Mouse (Mus musculus) liver, postnatal 0 days (tissue): ENCODE results near the gene Stbd1. TPM values are rescaled to one million over a fixed set of nuclear protein-coding genes. Genes with fewer than 3 reads are reported as not detected.
A peak's percentile ranks its signal among the peaks of the same experiment; 100 is the strongest.

Experiments
- ATAC-seq: fragments of 200-750 bp; cut with Nextera tagmentation; 2 replicates; pipeline ENCODE4 v1.8.0; 2017; ENCODE audit warnings: mild to moderate bottlenecking, moderate library complexity
- DNase-seq: peaks from one replicate; pipeline ENCODE4 v3.0.0-alpha.2; 2016
- H3K27ac ChIP-seq: fragments of 300-500 bp; sonication (generic); 2 replicates; pipeline ENCODE4 v1.5.1; 2014; ENCODE audit warnings: antibody characterized with exemption, moderate library complexity, mild to moderate bottlenecking, low read depth
- H3K27me3 ChIP-seq: fragments of 300-500 bp; sonication (generic); 2 replicates; pipeline ENCODE4 v1.6.1; 2014; ENCODE audit warnings: low read length, control low read depth, mixed read lengths; ENCODE audit not compliant: insufficient read depth
- H3K36me3 ChIP-seq: fragments of 300-500 bp; sonication (generic); replicated peaks from 2 replicates; pipeline ENCODE4 v1.6.1; 2014; ENCODE audit warnings: mild to moderate bottlenecking, control low read depth, low read length, moderate library complexity, mixed read lengths; ENCODE audit not compliant: insufficient read depth
- H3K4me1 ChIP-seq: fragments of 300-500 bp; sonication (generic); 2 replicates; pipeline ENCODE4 v1.6.1; 2014; ENCODE audit warnings: antibody characterized with exemption, mild to moderate bottlenecking, control low read depth; ENCODE audit not compliant: insufficient read depth
- H3K4me2 ChIP-seq: fragments of 300-500 bp; sonication (generic); 2 replicates; pipeline ENCODE4 v1.6.1; 2014; ENCODE audit warnings: low read depth, mild to moderate bottlenecking, low read length, moderate library complexity, mixed read lengths
- H3K4me3 ChIP-seq: fragments of 300-500 bp; sonication (generic); 2 replicates; pipeline ENCODE4 v1.5.1; 2014; ENCODE audit warnings: low read depth, low read length
- H3K9ac ChIP-seq: fragments of 300-500 bp; sonication (generic); replicated peaks from 2 replicates; pipeline ENCODE4 v1.6.1; 2014; ENCODE audit warnings: mild to moderate bottlenecking, moderate library complexity
- H3K9me3 ChIP-seq: fragments of 300-500 bp; sonication (generic); 2 replicates; pipeline ENCODE4 v1.6.1; 2016; ENCODE audit warnings: mild to moderate bottlenecking, control low read depth, low read length, mixed read lengths
- CTCF ChIP-seq: sonication (generic); IDR thresholded peaks from 2 replicates; pipeline ENCODE4 v1.5.1; 2016; ENCODE audit warnings: antibody characterized with exemption, low read depth
- EP300 ChIP-seq: IDR thresholded peaks from 2 replicates; pipeline ENCODE4 v1.6.1; 2016; ENCODE audit warnings: antibody characterized with exemption, low read depth, mild to moderate bottlenecking
- WGBS: fragments of 180-500 bp; shearing (Covaris S2); extraction: QIAGEN DNeasy Blood & Tissue Kit; methylation state at CpG from one replicate; pipeline ENCODE4 v1.1.7; 2014; ENCODE audit not compliant: insufficient replicate concordance; 5-methylcytosine and 5-hydroxymethylcytosine counted together
- polyA plus RNA-seq: library from polyadenylated mRNA; unstranded; fragments of >200 nt; fragmentation: Nextera tagmentation; extraction: Ambion mirVana; gene quantifications from 2 replicates; pipeline ENCODE4 v1.2.1, GENCODE M21; 2015

Gene Stbd1
- polyA plus RNA-seq, 1 experiment from 2014 or later = 45.7 TPM

DNA sequence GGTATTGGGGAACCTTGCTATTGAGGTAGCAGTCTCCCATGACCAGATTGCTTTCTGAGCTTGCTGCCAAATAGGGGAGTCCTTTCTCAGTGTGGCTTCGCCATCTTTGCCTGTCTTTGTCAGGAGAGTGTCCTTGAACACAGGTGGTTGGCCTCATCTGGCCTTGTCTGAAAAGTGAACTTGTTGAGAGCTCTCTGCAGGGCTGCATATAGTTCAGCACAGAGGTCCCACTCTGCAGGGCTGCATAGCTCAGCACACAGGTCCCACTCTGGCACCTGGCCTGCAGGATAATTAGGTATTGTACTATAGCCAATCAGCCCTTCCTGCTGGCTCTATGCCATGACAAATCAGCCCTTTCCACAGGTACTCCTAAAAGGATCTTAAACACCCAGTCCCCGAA is 42.6 kb upstream of the Stbd1 start:
- no peak overlapping the region for H3K27ac ChIP-seq
- H3K4me1 ChIP-seq = no peaks in the 10 kb centered on the region
- no peak overlapping the region for H3K4me3 ChIP-seq
- no peak overlapping the region for H3K4me2 ChIP-seq
- WGBS = 60% methylated on average over 2 of the region's 2 CpGs
- H3K36me3 ChIP-seq = no peaks in the 10 kb centered on the region
- H3K9ac ChIP-seq = no peak overlapping the region
- no peaks in the 10 kb centered on the region for H3K27me3 ChIP-seq
- DNase-seq = no peak
- TF ChIP-seq EP300 (no peak), CTCF (no peak)
- H3K9me3 ChIP-seq = no peaks in the 10 kb centered on the region
- ATAC-seq = no peak

DNA sequence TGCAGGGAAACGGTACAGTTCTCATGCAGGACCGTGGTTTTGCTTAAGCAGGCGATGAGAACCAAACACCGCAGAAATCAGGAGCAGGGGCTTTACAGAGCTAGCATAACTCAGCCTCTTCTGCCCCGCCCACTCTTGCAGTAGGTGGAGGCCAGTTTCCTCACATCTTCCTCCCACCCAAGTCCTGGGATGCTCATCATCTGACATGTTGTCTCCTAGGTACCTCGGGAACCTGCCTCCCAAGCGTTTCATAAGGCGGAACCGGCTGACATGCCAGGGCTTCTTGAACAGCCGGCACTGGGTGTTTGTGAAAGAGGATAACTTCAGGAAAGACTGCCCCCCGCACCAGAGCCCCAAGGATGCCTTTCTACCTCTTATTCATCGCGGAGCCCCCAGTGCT is 40.8 kb upstream of the Stbd1 start:
- no peak overlapping the region for H3K9ac ChIP-seq

DNA sequence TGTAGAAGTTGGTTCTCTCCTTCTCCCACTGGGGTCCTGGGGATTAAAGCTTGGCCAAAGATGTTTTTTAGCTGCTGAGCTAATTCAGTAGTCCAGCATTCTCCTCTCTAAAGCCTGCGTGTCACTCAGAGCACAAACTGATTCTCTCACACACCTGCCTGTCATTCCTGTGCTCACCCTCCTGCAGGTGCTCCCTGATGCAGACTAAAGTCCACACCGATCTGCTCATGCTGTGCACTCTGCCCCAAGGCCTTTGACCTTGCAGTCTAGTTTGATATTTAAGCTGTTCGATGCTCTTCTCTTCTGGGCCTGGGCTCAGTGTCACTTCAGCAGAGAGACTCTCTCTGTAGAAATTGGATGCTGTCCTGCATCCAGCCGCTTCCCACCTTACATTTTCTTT is 31.6 kb upstream of the Stbd1 start:
- TF ChIP-seq CTCF = no peak
- Histone ChIP-seq H3K27ac (no peak overlapping the region), H3K4me2 (peak overlapping the region; percentile 50; the same call in 1 of the 2 replicates), H3K4me1 (no peaks in the 10 kb centered on the region), H3K27me3 (no peaks in the 10 kb centered on the region), H3K36me3 (no peaks in the 10 kb centered on the region), H3K9ac (no peak overlapping the region), H3K4me3 (0 out of 2 replicates have a peak overlapping the region, but pooled peaks have one; percentile 8), H3K9me3 (no peaks in the 10 kb centered on the region)
- no peak for DNase-seq
- peak; percentile 88 for ATAC-seq
- 56% methylated on average over 4 of the region's 4 CpGs for WGBS

More for the DNA sequence above, 40.8 kb upstream of the Stbd1 start:
- Histone ChIP-seq H3K9me3 (no peaks in the 10 kb centered on the region), H3K4me3 (no peak overlapping the region), H3K36me3 (no peaks in the 10 kb centered on the region), H3K4me2 (no peak overlapping the region), H3K27ac (no peak overlapping the region), H3K4me1 (no peaks in the 10 kb centered on the region), H3K27me3 (no peaks in the 10 kb centered on the region)
- WGBS = 74% methylated on average over 13 of the region's 13 CpGs
- TF ChIP-seq CTCF (no peak), EP300 (no peak)
- ATAC-seq (no peak), DNase-seq (no peak)

DNA sequence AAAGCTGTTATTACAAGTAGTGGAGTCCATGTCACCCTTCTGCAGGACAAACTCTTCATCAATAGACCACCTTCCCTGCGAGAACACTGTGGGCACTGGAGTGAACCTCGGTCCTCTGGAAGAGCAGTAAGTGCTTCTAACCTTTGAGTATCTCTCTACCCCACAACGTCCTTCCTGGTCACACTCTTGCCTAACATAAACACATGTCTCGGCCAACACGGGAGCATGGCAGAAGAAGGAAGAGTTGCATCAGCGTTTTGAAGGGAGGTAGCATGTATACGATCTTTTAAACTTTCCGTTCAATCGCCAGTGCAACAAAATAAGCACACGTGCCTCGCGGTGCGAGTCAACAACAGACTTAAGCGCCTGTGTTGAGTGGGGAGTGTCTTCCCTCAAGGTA is 23.3 kb upstream of the Stbd1 start:
- Histone ChIP-seq H3K27ac (no peak overlapping the region), H3K36me3 (no peaks in the 10 kb centered on the region), H3K27me3 (no peaks in the 10 kb centered on the region), H3K9me3 (no peaks in the 10 kb centered on the region), H3K4me2 (no peak overlapping the region), H3K9ac (no peak overlapping the region), H3K4me3 (no peak overlapping the region), H3K4me1 (no peaks in the 10 kb centered on the region)
- DNase-seq (no peak), ATAC-seq (no peak)
- TF ChIP-seq CTCF = no peak
- WGBS = 63% methylated on average over 14 of the region's 14 CpGs

DNA sequence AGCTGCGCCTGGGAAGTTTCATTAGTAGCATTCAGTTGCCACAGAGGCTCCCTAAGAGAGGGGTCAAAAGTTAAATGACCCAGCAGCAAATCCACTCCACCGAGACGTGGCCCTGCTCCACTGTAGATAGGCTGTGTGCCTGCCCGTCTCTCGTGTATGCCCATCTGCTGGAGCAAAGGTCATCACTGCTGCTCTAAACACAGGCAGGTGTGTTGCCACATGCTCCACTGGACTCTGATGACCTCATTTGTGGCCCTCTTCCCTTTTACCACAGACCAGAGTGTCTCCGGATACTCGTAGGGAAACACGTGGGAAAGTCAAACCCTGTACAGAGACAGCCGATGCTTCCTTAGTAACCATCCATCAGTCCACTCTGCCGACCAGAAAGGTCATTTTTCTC is 16.9 kb upstream of the Stbd1 start:
- peak overlapping the region; percentile 82 for H3K27ac ChIP-seq
- H3K9me3 ChIP-seq = peaks cover 2% of the 10 kb centered on the region; the same call in 1 of the 2 replicates
- H3K4me1 ChIP-seq = no peaks in the 10 kb centered on the region
- 49% methylated on average over 10 of the region's 10 CpGs for WGBS
- no peak overlapping the region for H3K9ac ChIP-seq
- no peaks in the 10 kb centered on the region for H3K36me3 ChIP-seq
- peak; percentile 100 for ATAC-seq
- TF ChIP-seq CTCF (no peak), EP300 (no peak)
- H3K4me3 ChIP-seq = no peak overlapping the region
- no peaks in the 10 kb centered on the region for H3K27me3 ChIP-seq
- peak; percentile 71 for DNase-seq
- H3K4me2 ChIP-seq = no peak overlapping the region

DNA sequence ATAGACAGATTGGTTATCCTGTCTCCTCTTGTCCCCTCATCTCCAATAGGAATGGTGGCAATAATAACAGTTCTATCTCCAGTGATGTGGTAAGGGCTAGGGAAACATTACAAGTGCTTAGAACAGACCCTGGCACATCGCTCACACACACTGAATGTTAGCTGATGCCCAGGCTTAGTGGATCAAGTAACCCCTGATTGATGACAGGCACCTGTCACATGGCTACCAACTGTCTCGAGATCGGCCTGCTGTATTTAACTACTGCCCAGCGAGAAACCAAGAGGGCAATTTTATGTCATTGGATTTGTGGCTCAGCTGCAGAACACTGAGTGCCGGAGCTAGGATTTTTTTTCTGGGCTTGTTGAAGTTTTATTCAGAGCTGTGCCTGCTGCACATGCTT is 7.8 kb upstream of the Stbd1 start:
- Histone ChIP-seq H3K4me1 (no peaks in the 10 kb centered on the region), H3K9ac (no peak overlapping the region), H3K27me3 (no peaks in the 10 kb centered on the region), H3K4me2 (no peak overlapping the region), H3K9me3 (no peaks in the 10 kb centered on the region), H3K36me3 (no peaks in the 10 kb centered on the region), H3K27ac (no peak overlapping the region), H3K4me3 (no peak overlapping the region)
- TF ChIP-seq CTCF (no peak), EP300 (no peak)
- WGBS = 69% methylated on average over 5 of the region's 5 CpGs
- DNase-seq (no peak), ATAC-seq (no peak)

DNA sequence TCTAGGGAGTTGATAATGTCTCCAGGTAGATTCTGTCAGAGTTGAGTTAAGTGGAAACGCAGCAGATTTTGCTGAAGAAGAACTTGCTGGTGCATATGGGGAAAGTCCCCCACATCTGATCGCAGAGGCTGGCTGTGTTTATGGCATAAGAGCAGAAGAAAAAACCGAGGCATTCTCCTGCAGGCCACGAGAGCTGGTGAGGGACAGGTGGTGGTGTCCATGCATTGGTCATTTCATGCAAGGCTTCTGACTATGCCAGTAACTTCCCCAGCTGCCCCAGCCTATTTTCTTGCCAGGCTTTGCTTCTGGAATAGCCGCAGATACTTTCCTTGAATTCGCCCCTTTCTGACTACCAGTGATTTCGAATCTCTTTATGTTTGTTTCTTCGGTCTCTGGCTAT is 6.0 kb upstream of the Stbd1 start:
- WGBS = 83% methylated on average over 8 of the region's 8 CpGs

More for the DNA sequence above, 6.0 kb upstream of the Stbd1 start:
- no peak for TF ChIP-seq EP300
- no peak for TF ChIP-seq CTCF
- no peak overlapping the region for H3K9ac ChIP-seq
- no peaks in the 10 kb centered on the region for H3K27me3 ChIP-seq
- H3K4me2 ChIP-seq = no peak overlapping the region
- no peaks in the 10 kb centered on the region for H3K4me1 ChIP-seq
- no peaks in the 10 kb centered on the region for H3K36me3 ChIP-seq
- H3K9me3 ChIP-seq = no peaks in the 10 kb centered on the region
- DNase-seq = no peak
- no peak for ATAC-seq
- no peak overlapping the region for H3K4me3 ChIP-seq
- H3K27ac ChIP-seq = no peak overlapping the region
